Mouse (Mus musculus) spleen, adult 2 months (tissue): ENCODE data around the gene Ncaph2. TPM values are rescaled to one million over a fixed set of nuclear protein-coding genes. Genes with fewer than 3 reads are reported as not detected.

Source experiments
- DNase-seq, 2 experiments: peaks; one replicate each; pipeline versions ENCODE4 v3.0.0 to v3.0.0-alpha.2; 2012 to 2021; ENCODE audit warnings: low spot score in 2 of 2, low read depth in 1 of 2
- H3K27ac ChIP-seq: fragments of 200-500 bp; 2 replicates; pipeline ENCODE4 v1.5.1; 2012; ENCODE audit warnings: low read length, inconsistent platforms; ENCODE audit not compliant: insufficient read depth
- H3K27me3 ChIP-seq: fragments of 200-500 bp; 2 replicates; pipeline ENCODE4 v1.6.1; 2012; ENCODE audit warnings: mild to moderate bottlenecking, moderate library complexity, low read length, inconsistent platforms; ENCODE audit not compliant: control insufficient read depth, insufficient read depth
- H3K36me3 ChIP-seq: fragments of 200-500 bp; 2 replicates; pipeline ENCODE4 v1.6.1; 2012; ENCODE audit warnings: mild to moderate bottlenecking, low read length, inconsistent platforms; ENCODE audit not compliant: control insufficient read depth, insufficient read depth
- H3K4me1 ChIP-seq: fragments of 200-500 bp; 2 replicates; pipeline ENCODE4 v1.6.1; 2011; ENCODE audit warnings: inconsistent platforms; ENCODE audit not compliant: control insufficient read depth, insufficient read depth, insufficient read length
- H3K4me3 ChIP-seq: fragments of 200-500 bp; 2 replicates; pipeline ENCODE4 v1.5.1; 2011; ENCODE audit warnings: mild to moderate bottlenecking, inconsistent platforms; ENCODE audit not compliant: insufficient read depth, insufficient read length; ENCODE audit errors: extremely low read depth
- CTCF ChIP-seq: fragments of 200-500 bp; IDR thresholded peaks from 2 replicates; pipeline ENCODE4 v1.5.1; 2011; ENCODE audit warnings: mild to moderate bottlenecking, inconsistent platforms; ENCODE audit not compliant: insufficient read depth, insufficient read length, insufficient replicate concordance; ENCODE audit errors: extremely low read depth
- POLR2A ChIP-seq: fragments of 200-500 bp; IDR thresholded peaks from 2 replicates; pipeline ENCODE4 v1.6.1; 2011; ENCODE audit warnings: low read depth, low read length, inconsistent platforms
- WGBS: fragments of 180-500 bp; shearing (Covaris S2); methylation state at CpG from one replicate; pipeline ENCODE4 v1.1.7; 2018; 5-methylcytosine and 5-hydroxymethylcytosine counted together
- polyA plus RNA-seq: library from polyadenylated mRNA; depleted of rRNA; stranded (reverse); fragments of >200 nt; gene quantifications from 2 replicates; pipeline ENCODE4 v1.2.3, GENCODE M21; 2012

The Ncaph2 gene
- polyA plus RNA-seq, 1 experiment, result 113 TPM

GRCm38 (mm10) chr15:89390081-89390480 is 34.6 kb downstream of the Ncaph2 start:
- H3K4me1 ChIP-seq, result no peaks in the 10 kb centered on the region
- H3K36me3 ChIP-seq, result no peaks in the 10 kb centered on the region
- WGBS, result 93% methylated on average over 10 of the region's 10 CpGs
- TF ChIP-seq POLR2A (no peak), CTCF (no peak)
- no peaks in the 10 kb centered on the region for H3K27me3 ChIP-seq
- DNase-seq, result no peak
- H3K27ac ChIP-seq, result no peak overlapping the region
- H3K4me3 ChIP-seq, result no peak overlapping the region

GRCm38 (mm10) chr15:89396883-89397282 is 41.4 kb downstream of the Ncaph2 start:
- TF ChIP-seq POLR2A (no peak), CTCF (no peak)
- no peak for DNase-seq
- Histone ChIP-seq H3K27me3 (no peaks in the 10 kb centered on the region), H3K4me1 (no peaks in the 10 kb centered on the region), H3K27ac (no peak overlapping the region), H3K36me3 (no peaks in the 10 kb centered on the region), H3K4me3 (no peak overlapping the region)
- 95% methylated on average over 4 of the region's 4 CpGs for WGBS

GRCm38 (mm10) chr15:89398146-89398545 is 42.6 kb downstream of the Ncaph2 start:
- 96% methylated on average over 2 of the region's 2 CpGs for WGBS
- H3K36me3 ChIP-seq, result no peaks in the 10 kb centered on the region

GRCm38 (mm10) chr15:89399716-89400115 is 44.2 kb downstream of the Ncaph2 start:
- DNase-seq, result no peak
- no peaks in the 10 kb centered on the region for H3K4me1 ChIP-seq
- no peak overlapping the region for H3K27ac ChIP-seq
- H3K4me3 ChIP-seq, result no peak overlapping the region
- 73% methylated on average over 1 of the region's 1 CpGs for WGBS
- no peaks in the 10 kb centered on the region for H3K36me3 ChIP-seq
- TF ChIP-seq POLR2A (no peak), CTCF (no peak)
- no peaks in the 10 kb centered on the region for H3K27me3 ChIP-seq

More at GRCm38 (mm10) chr15:89398146-89398545, 42.6 kb downstream of the Ncaph2 start:
- no peaks in the 10 kb centered on the region for H3K27me3 ChIP-seq
- H3K4me3 ChIP-seq, result no peak overlapping the region
- DNase-seq, result no peak
- no peaks in the 10 kb centered on the region for H3K4me1 ChIP-seq
- H3K27ac ChIP-seq, result no peak overlapping the region
- TF ChIP-seq POLR2A, result no peak
- no peak for TF ChIP-seq CTCF

GRCm38 (mm10) chr15:89402471-89402870 is 47.0 kb downstream of the Ncaph2 start:
- H3K4me3 ChIP-seq, result no peak overlapping the region
- no peaks in the 10 kb centered on the region for H3K27me3 ChIP-seq
- WGBS, result 88% methylated on average over 1 of the region's 1 CpGs
- no peak for TF ChIP-seq CTCF
- no peak for TF ChIP-seq POLR2A
- no peak overlapping the region for H3K27ac ChIP-seq
- H3K36me3 ChIP-seq, result no peaks in the 10 kb centered on the region
- H3K4me1 ChIP-seq, result no peaks in the 10 kb centered on the region
- no peak for DNase-seq

GRCm38 (mm10) chr15:89404831-89405623 is 49.5 kb downstream of the Ncaph2 start:
- 73% methylated on average over 10 of the region's 10 CpGs for WGBS
- DNase-seq, result no peak
- no peaks in the 10 kb centered on the region for H3K27me3 ChIP-seq
- H3K4me3 ChIP-seq, result no peak overlapping the region
- no peaks in the 10 kb centered on the region for H3K4me1 ChIP-seq
- TF ChIP-seq CTCF (no peak), POLR2A (no peak)
- H3K36me3 ChIP-seq, result no peaks in the 10 kb centered on the region
- no peak overlapping the region for H3K27ac ChIP-seq

- TF ChIP-seq CTCF, result no peak
- TF ChIP-seq POLR2A, result no peak
- Histone ChIP-seq H3K4me3 (no peak overlapping the region), H3K36me3 (no peaks in the 10 kb centered on the region), H3K27me3 (no peaks in the 10 kb centered on the region), H3K27ac (no peak overlapping the region), H3K4me1 (no peaks in the 10 kb centered on the region)
- no peak for DNase-seq
These were observed 51.2 kb downstream of the Ncaph2 start for GRCm38 (mm10) chr15:89406691-89407090.
